Mouse (Mus musculus) ES-E14 (cell line): ENCODE measurements around the gene Amigo1.

ENCODE experiments used
- HCFC1 ChIP-seq: IDR thresholded peaks from 2 replicates; pipeline ENCODE4 v1.6.1; 2012; ENCODE audit warnings: low read length, inconsistent platforms, borderline replicate concordance; ENCODE audit not compliant: insufficient read depth
- MAFK ChIP-seq: IDR thresholded peaks from 2 replicates; pipeline ENCODE4 v1.6.1; 2014; ENCODE audit warnings: mild to moderate bottlenecking, low read depth, low read length, inconsistent platforms; ENCODE audit not compliant: insufficient read depth
- ZC3H11A ChIP-seq: IDR thresholded peaks from 2 replicates; pipeline ENCODE4 v1.6.1; 2012; ENCODE audit warnings: low read depth, mild to moderate bottlenecking, inconsistent platforms, low read length, borderline replicate concordance
- ZNF384 ChIP-seq: IDR thresholded peaks from 2 replicates; pipeline ENCODE4 v1.6.1; 2012; ENCODE audit warnings: low read depth, low read length, inconsistent platforms

DNA sequence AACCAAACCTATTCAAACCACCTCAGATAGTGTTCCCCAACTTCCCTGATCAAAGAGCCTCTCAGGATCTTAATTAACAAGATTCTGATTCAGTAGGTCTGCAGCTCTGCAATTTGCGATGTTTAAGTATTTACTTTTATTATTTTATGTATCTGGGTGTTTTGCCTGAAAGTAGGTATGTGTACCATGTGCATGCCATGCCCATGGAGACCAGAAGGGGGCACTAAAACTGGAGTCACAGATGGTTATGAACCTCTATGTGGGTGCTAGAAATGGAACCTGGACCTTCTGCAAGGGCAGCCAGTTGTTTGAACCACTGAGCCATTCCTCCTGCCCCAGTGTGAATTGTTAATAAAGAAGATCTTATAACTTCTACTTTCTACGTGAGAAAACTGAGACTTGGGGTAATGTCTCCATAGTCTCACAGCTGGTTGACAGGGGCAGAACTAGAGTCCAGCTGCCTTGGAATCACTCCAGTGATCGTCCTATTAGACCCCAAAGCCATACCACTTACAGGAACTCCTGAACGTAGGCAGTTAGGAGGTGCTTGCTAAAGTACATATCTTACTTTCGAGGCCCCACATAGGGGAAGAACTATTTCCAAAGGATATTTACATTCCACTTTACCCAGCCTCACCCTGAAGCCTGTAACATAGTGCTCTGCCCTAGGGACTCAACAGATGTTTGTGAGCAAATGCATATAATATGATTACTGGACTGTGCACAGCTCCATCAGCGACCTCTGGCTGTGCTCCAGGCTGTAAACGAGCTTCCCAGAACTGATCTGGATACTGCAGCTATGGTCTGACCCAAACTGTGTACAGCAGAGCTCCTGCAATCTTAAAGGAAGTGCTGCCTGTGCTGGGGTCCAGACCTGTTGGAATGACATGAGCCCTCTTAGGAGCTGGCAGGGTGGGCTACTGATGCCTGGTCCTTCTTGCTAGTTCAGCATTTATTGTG is 7.1 kb upstream of the Amigo1 start:
- TF ChIP-seq MAFK: no peak
- no peak for TF ChIP-seq HCFC1
- no peak for TF ChIP-seq ZC3H11A
- TF ChIP-seq ZNF384: no peak
